Mouse (Mus musculus) yolk sac, embryonic 10.5 days (tissue): ENCODE measurements at regions not wholly inside any gene's neighbourhood (a gene's known extent, or its start where the extent isn't known, plus 50 kb on each side); places are given as distances from the start of the nearest gene placed in this dataset.
A peak's percentile ranks its signal among the peaks of the same experiment; 100 is the strongest.

Source experiments
- DNase-seq: peaks from one replicate; pipeline ENCODE4 v3.0.0-alpha.2; 2017; ENCODE audit warnings: low spot score

GRCm38 (mm10) chr15:7005142-7005541 lies 85.3 kb upstream of the Lifr start:
- DNase-seq: no peak

GRCm38 (mm10) chr15:7006271-7006670 lies 84.1 kb upstream of the Lifr start:
- DNase-seq: no peak

- no peak for DNase-seq
These were observed 81.6 kb upstream of the Lifr start for GRCm38 (mm10) chr15:7008725-7009380.

GRCm38 (mm10) chr15:7010966-7011695 lies 79.3 kb upstream of the Lifr start:
- DNase-seq: peak; percentile 26

- no peak for DNase-seq
These were observed 78.7 kb upstream of the Lifr start for GRCm38 (mm10) chr15:7011696-7012070.

GRCm38 (mm10) chr15:7012446-7012845 lies 78.0 kb upstream of the Lifr start:
- DNase-seq: no peak

GRCm38 (mm10) chr15:7013047-7013446 lies 77.4 kb upstream of the Lifr start:
- DNase-seq: no peak

GRCm38 (mm10) chr15:7014984-7015383 lies 75.4 kb upstream of the Lifr start:
- no peak for DNase-seq

GRCm38 (mm10) chr15:7016018-7016417 lies 74.4 kb upstream of the Lifr start:
- no peak for DNase-seq

- no peak for DNase-seq
These were observed 73.1 kb upstream of the Lifr start for GRCm38 (mm10) chr15:7017281-7017845.

GRCm38 (mm10) chr15:7022660-7023059 lies 67.8 kb upstream of the Lifr start:
- no peak for DNase-seq

GRCm38 (mm10) chr15:7025194-7025593 lies 65.2 kb upstream of the Lifr start:
- no peak for DNase-seq

GRCm38 (mm10) chr15:7031297-7032043 lies 58.9 kb upstream of the Lifr start:
- DNase-seq: no peak

GRCm38 (mm10) chr15:7037475-7037874 lies 52.9 kb upstream of the Lifr start:
- no peak for DNase-seq

- no peak for DNase-seq
These were observed 51.3 kb upstream of the Lifr start for GRCm38 (mm10) chr15:7039119-7039518.

- DNase-seq: no peak
These were observed 50.6 kb upstream of the Lifr start for GRCm38 (mm10) chr15:7039825-7040224.
